Mouse (Mus musculus): ENCODE data around the gene Slc51b. TPM values are rescaled to one million over a fixed set of nuclear protein-coding genes. Genes with fewer than 3 reads are reported as not detected.

The Slc51b gene
- total RNA-seq, 2 experiments from 2014 or later = not detected

GRCm38 (mm10) chr9:65374468-65375162 is 48.1 kb downstream of the Slc51b start:
- DNase-seq (ENCODE audit: low spot score in 2 of 2) = no peak

GRCm38 (mm10) chr9:65372449-65372848 is 50.3 kb downstream of the Slc51b start:
- DNase-seq (ENCODE audit: low spot score in 2 of 2) = peak; percentile 29 to 36

GRCm38 (mm10) chr9:65371756-65372155 is 51.0 kb downstream of the Slc51b start:
- no peak for DNase-seq (ENCODE audit: low spot score in 2 of 2)

GRCm38 (mm10) chr9:65365721-65366120 is 57.0 kb downstream of the Slc51b start:
- DNase-seq (ENCODE audit: low spot score in 2 of 2) = no peak

GRCm38 (mm10) chr9:65363684-65364083 is 59.1 kb downstream of the Slc51b start:
- no peak for DNase-seq (ENCODE audit: low spot score in 2 of 2)

Other genes starting within 250 kb of the Slc51b start
- gene Parp16, start 227.6 kb downstream of the Slc51b start, total RNA-seq (2021) = 1 to 10 TPM; 4.0 to 4.3 TPM
- not detected for gene Cilp, start 157.8 kb downstream of the Slc51b start, total RNA-seq (2021)
- gene Clpx, start 128.7 kb downstream of the Slc51b start, total RNA-seq (2021) = 10 to 100 TPM; 29.0 to 29.1 TPM
- gene Pdcd7, start 76.9 kb downstream of the Slc51b start, total RNA-seq (2021) = 10 to 100 TPM; 27.1 to 30.6 TPM
- 1 to 10 TPM; 4.0 to 5.2 TPM for gene Ubap1l, start 61.9 kb downstream of the Slc51b start, total RNA-seq (2021)
- under 1 TPM in 1 of 2 experiments, not detected in 1; 0.16 TPM for gene Kbtbd13, start 31.3 kb downstream of the Slc51b start, total RNA-seq (2021)
- gene Rasl12, start 24.4 kb downstream of the Slc51b start, total RNA-seq (2021) = 1 to 10 TPM; 2.4 to 2.7 TPM
- 10 to 100 TPM; 15.4 to 16.5 TPM for gene Mtfmt, start 12.8 kb upstream of the Slc51b start, total RNA-seq (2021)
- 10 to 100 TPM; 27.6 to 34.9 TPM for gene Spg21, start 38.0 kb upstream of the Slc51b start, total RNA-seq (2021)
- gene Ankdd1a, start 97.2 kb upstream of the Slc51b start, total RNA-seq (2021) = 1 to 10 TPM; 2.3 to 3.7 TPM
- 10 to 100 TPM; 11.6 to 18.2 TPM for gene Plekho2, start 157.1 kb upstream of the Slc51b start, total RNA-seq (2021)
- gene Pif1, start 164.2 kb upstream of the Slc51b start, total RNA-seq (2021) = under 1 TPM; 0.45 to 0.46 TPM
- gene Rbpms2, start 206.7 kb upstream of the Slc51b start, total RNA-seq (2021) = 1 to 10 TPM; 3.0 to 3.6 TPM
- 100 to 1,000 TPM; 241 to 243 TPM for gene Oaz2, start 245.0 kb upstream of the Slc51b start, total RNA-seq (2021)

Measured in left cerebral cortex, adult 18-20 months (tissue).